Mouse (Mus musculus) bone marrow, adult 2 months (tissue): Measurements from ENCODE around the gene Syn3. TPM values are rescaled to one million over a fixed set of nuclear protein-coding genes. Genes with fewer than 3 reads are reported as not detected.

Experiments used
- H3K27ac ChIP-seq: fragments of 200-500 bp; 2 replicates; pipeline ENCODE4 v1.5.1; 2012; ENCODE audit warnings: low read depth, mild to moderate bottlenecking, control low read depth, inconsistent platforms, low read length; ENCODE audit not compliant: control insufficient read depth, poor library complexity, insufficient read depth
- H3K4me1 ChIP-seq: fragments of 200-500 bp; 2 replicates; pipeline ENCODE4 v1.6.1; 2011; ENCODE audit warnings: low read length; ENCODE audit not compliant: control insufficient read depth, insufficient read depth
- H3K4me3 ChIP-seq: fragments of 200-500 bp; replicated peaks from 2 replicates; pipeline ENCODE3; 2011; ENCODE audit warnings: mild to moderate bottlenecking, low read depth, low read length, control low read depth; ENCODE audit not compliant: control insufficient read depth
- CTCF ChIP-seq: fragments of 200-500 bp; IDR thresholded peaks from 2 replicates; pipeline ENCODE4 v1.5.1; 2011; ENCODE audit warnings: low read length, control low read depth; ENCODE audit not compliant: control insufficient read depth, insufficient read depth
- POLR2A ChIP-seq: fragments of 200-500 bp; IDR thresholded peaks from 2 replicates; pipeline ENCODE4 v1.6.1; 2011; ENCODE audit warnings: low read depth, mild to moderate bottlenecking, control low read depth, low read length, borderline replicate concordance; ENCODE audit not compliant: control insufficient read depth
- WGBS: fragments of 180-500 bp; shearing (Covaris S2); methylation state at CpG from one replicate; pipeline ENCODE4 v1.1.7; 2018; 5-methylcytosine and 5-hydroxymethylcytosine counted together
- polyA plus RNA-seq: library from polyadenylated mRNA; stranded (reverse); fragments of >200 nt; gene quantifications from 2 replicates; pipeline ENCODE4 v1.2.4, GENCODE M21; 2011; ENCODE audit warnings: low replicate concordance; ENCODE audit not compliant: missing spikeins, insufficient read depth, insufficient read length

Gene Syn3
- polyA plus RNA-seq, 1 experiment = 0.75 TPM

- Histone ChIP-seq H3K4me3 (no peak overlapping the region), H3K4me1 (no peaks in the 10 kb centered on the region), H3K27ac (no peak overlapping the region)
- WGBS = 68% methylated on average over 4 of the region's 4 CpGs
- TF ChIP-seq CTCF (no peak), POLR2A (no peak)
These were observed 139.0 kb downstream of the Syn3 start for GRCm38 (mm10) chr10:86359699-86360098.

GRCm38 (mm10) chr10:86359208-86359607, 139.5 kb downstream of the Syn3 start:
- Histone ChIP-seq H3K27ac (no peak overlapping the region), H3K4me1 (no peaks in the 10 kb centered on the region), H3K4me3 (no peak overlapping the region)
- WGBS = 69% methylated on average over 2 of the region's 2 CpGs
- TF ChIP-seq CTCF (no peak), POLR2A (no peak)

DNA sequence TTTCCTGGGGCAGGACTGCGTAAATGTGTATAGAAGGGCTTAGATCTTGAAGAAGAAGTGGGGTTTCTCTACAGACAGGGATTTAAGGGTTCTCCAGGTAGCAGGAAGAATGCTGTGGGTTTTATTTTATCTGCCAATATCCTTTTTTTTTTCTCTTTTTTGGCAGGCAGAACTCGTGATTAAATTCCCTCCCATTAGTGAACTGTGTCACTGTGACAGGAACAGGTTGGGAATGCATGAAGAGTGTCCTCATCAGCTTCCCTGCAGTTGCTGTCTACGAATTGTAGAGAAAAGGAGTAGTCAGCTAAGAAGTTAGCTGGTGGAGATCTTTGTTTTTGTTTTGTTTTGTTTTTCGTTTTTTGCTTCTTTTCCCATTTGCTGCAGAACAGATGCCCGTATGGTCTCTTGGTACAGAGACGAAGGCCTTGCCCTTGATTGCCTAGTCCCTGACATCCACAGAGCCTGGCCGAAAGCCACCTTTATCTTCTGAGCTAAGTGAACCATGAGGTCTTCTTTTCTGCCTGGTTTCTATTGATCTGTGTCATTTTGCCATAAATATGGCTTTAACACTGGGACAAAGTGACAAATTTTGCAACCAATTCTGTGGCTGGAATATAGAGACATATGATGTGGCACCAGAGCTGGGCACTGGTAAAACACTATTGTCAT, 140.3 kb downstream of the Syn3 start:
- Histone ChIP-seq H3K27ac (no peak overlapping the region), H3K4me1 (no peaks in the 10 kb centered on the region), H3K4me3 (no peak overlapping the region)
- WGBS = 67% methylated on average over 7 of the region's 7 CpGs
- TF ChIP-seq POLR2A = no peak
- TF ChIP-seq CTCF = no peak

- TF ChIP-seq POLR2A (no peak), CTCF (no peak)
- Histone ChIP-seq H3K27ac (no peak overlapping the region), H3K4me1 (no peaks in the 10 kb centered on the region), H3K4me3 (no peak overlapping the region)
- WGBS = 50% methylated on average over 5 of the region's 5 CpGs
These were observed 141.7 kb downstream of the Syn3 start for GRCm38 (mm10) chr10:86356819-86357563.

DNA sequence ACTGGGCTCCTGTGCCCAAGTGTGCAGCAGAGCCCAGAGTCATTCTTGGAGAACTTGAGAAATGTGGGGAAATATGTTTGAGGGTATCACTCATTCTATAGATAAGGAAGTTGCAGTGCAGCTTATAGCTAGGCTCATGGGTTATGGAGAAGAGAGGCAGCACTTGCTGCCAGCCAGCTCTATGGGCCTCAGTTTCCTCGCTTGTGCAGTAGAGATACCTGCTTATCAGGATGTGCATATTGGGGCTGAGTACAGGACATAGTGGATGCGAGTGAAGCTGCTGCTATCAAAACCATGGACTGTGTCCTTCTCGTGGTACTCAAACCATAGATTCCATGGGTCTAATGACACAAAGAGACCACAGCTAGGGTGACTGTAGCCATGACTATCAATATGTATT, 146.2 kb downstream of the Syn3 start:
- Histone ChIP-seq H3K4me1 (no peaks in the 10 kb centered on the region), H3K4me3 (no peak overlapping the region), H3K27ac (no peak overlapping the region)
- TF ChIP-seq POLR2A = no peak
- TF ChIP-seq CTCF = no peak
- 66% methylated on average over 3 of the region's 3 CpGs for WGBS

DNA sequence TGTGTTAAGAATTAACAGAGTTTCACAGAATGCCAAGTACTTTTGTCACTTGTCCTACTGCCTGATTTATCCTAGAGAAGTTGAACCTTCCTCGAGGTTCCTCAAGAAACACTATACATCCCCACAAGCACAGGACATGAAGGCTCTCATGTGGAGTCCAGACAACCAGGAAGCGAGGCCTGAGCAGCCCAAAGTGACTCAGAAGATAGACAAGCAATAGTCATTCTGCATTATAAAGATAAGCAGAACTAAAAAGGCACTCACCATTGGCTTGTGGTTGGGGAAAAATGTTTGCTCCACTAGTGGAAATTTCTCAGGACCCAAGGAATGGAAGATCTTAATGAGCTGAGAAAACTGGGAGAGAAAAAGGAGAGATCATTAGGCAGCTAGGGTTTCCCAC, 147.4 kb downstream of the Syn3 start:
- 40% methylated on average over 2 of the region's 2 CpGs for WGBS
- Histone ChIP-seq H3K4me1 (no peaks in the 10 kb centered on the region), H3K27ac (no peak overlapping the region), H3K4me3 (no peak overlapping the region)
- TF ChIP-seq CTCF = no peak
- no peak for TF ChIP-seq POLR2A

GRCm38 (mm10) chr10:86346235-86346840, 152.4 kb downstream of the Syn3 start:
- WGBS = 57% methylated on average over 3 of the region's 3 CpGs
- H3K4me3 ChIP-seq = no peak overlapping the region
- H3K27ac ChIP-seq = no peak overlapping the region
- TF ChIP-seq CTCF (no peak), POLR2A (no peak)
- no peaks in the 10 kb centered on the region for H3K4me1 ChIP-seq

DNA sequence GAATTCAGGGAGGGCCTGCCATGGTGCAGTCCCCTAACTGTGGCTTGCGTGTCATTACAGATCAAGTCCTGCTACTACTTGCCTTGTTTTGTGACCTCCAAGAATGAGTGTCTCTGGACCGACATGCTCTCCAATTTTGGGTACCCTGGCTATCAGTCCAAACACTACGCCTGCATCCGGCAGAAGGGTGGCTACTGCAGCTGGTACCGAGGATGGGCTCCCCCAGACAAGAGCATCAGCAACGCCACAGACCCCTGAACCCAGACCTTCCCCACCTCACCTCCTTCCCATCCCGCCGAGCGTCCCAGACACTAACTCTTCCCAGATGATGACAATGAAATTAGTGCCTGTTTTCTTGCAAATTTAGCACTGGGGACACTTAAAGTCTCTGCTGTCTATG, 153.1 kb downstream of the Syn3 start:
- H3K27ac ChIP-seq = no peak overlapping the region
- TF ChIP-seq CTCF (no peak), POLR2A (no peak)
- WGBS = 88% methylated on average over 9 of the region's 9 CpGs
- no peaks in the 10 kb centered on the region for H3K4me1 ChIP-seq
- no peak overlapping the region for H3K4me3 ChIP-seq
